ENCODE assay signal across 10 mouse cellular contexts in the genomic region with DNA sequence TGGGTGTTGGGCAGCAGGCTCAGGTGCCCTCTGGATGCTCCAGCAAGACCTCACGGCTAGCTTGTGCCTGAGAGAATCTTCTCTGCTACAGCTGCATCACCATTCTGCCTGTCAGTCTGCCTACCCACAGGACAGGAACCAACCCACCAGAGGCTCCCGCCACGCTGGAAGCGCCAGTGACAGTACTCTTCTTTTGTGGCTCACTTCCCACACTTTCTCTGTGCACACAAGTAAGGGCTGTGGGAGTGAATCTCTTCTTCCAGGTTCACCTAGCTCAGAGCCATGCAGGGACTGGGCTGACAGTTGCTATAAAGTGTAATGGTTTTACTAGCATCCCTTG. TPM values are rescaled to one million over a fixed set of nuclear protein-coding genes. Genes with fewer than 3 reads are reported as not detected.
DNase-seq lines count a peak whose midpoint lies in the region; ATAC-seq lines count a peak whose summit lies in the region.
"Had no signal": no experiment of that assay in that cellular context is flagged by ENCODE, and none has a peak within 500 bp of the region (broad histone marks: within the 10 kb centered on the region; RNA-seq: fewer than 3 reads in every experiment).

No protein-coding gene starts in this region.

- DNase-seq in kidney, postnatal 10 days, result no peak
- DNase-seq in forebrain, embryonic 11.5 days (ENCODE audit: low spot score), result no peak
- no peak for DNase-seq in B cell, adult 2 months
- DNase-seq: thymus, adult 18-20 months had no signal

- H3K4me3 ChIP-seq in kidney, embryonic 16.5 days (ENCODE audit: low read length), result no peak overlapping the region
- H3K4me3 ChIP-seq in forebrain, embryonic 11.5 days (ENCODE audit: low read depth, low read length), result no peak overlapping the region
- no peak overlapping the region for H3K4me3 ChIP-seq in hindbrain, embryonic 15.5 days
- H3K4me3 ChIP-seq in neural tube, embryonic 15.5 days (replicated peaks), result no peak overlapping the region

- H3K27ac ChIP-seq in kidney, embryonic 16.5 days (ENCODE audit: low read length), result peak overlapping the region; percentile 83
- peak overlapping the region; percentile 12; the same call in 1 of the 2 replicates for H3K27ac ChIP-seq in forebrain, embryonic 11.5 days (ENCODE audit: low read depth, low read length)
- peak overlapping the region; percentile 53; the same call in 1 of the 2 replicates for H3K27ac ChIP-seq in hindbrain, embryonic 15.5 days (replicated peaks)
- peak overlapping the region; percentile 74 for H3K27ac ChIP-seq in neural tube, embryonic 15.5 days (replicated peaks)
- H3K27ac ChIP-seq: liver, embryonic 14.5 days had no signal

- peaks cover 14% of the 10 kb centered on the region; the same call in 1 of the 2 replicates for H3K36me3 ChIP-seq in kidney, embryonic 16.5 days (ENCODE audit: insufficient read depth, low read length)
- H3K36me3 ChIP-seq in forebrain, embryonic 11.5 days (ENCODE audit: control insufficient read depth, insufficient read depth, low read length), result no peaks in the 10 kb centered on the region
- H3K36me3 ChIP-seq in hindbrain, embryonic 15.5 days, result no peaks in the 10 kb centered on the region
- 0 out of 2 replicates have a peak, but pooled peaks cover 2% of the 10 kb centered on the region for H3K36me3 ChIP-seq in neural tube, embryonic 15.5 days

- WGBS in kidney, embryonic 16.5 days, result 85% methylated on average over 4 of the region's 4 CpGs
- WGBS in forebrain, embryonic 11.5 days, result 91% methylated on average over 4 of the region's 4 CpGs
- 67% methylated on average over 4 of the region's 4 CpGs for WGBS in hindbrain, embryonic 15.5 days
- WGBS in neural tube, embryonic 15.5 days, result 69% methylated on average over 4 of the region's 4 CpGs

- H3K27me3 ChIP-seq in kidney, embryonic 16.5 days (ENCODE audit: insufficient read depth, low read length), result no peaks in the 10 kb centered on the region
- H3K27me3 ChIP-seq in forebrain, embryonic 11.5 days (ENCODE audit: control insufficient read depth, insufficient read depth, low read length), result no peaks in the 10 kb centered on the region
- no peaks in the 10 kb centered on the region for H3K27me3 ChIP-seq in hindbrain, embryonic 15.5 days
- no peaks in the 10 kb centered on the region for H3K27me3 ChIP-seq in neural tube, embryonic 15.5 days (replicated peaks)

- no peak overlapping the region for H3K9ac ChIP-seq in kidney, embryonic 16.5 days (replicated peaks; ENCODE audit: low read length)
- peak overlapping the region; percentile 39 for H3K9ac ChIP-seq in forebrain, embryonic 11.5 days (ENCODE audit: low read length)
- H3K9ac ChIP-seq in hindbrain, embryonic 15.5 days, result no peak overlapping the region
- no peak overlapping the region for H3K9ac ChIP-seq in neural tube, embryonic 15.5 days (replicated peaks)
- H3K9ac ChIP-seq: liver, embryonic 14.5 days had no signal

- no peak for ATAC-seq in kidney, embryonic 16.5 days (ENCODE audit: low FRiP score, low TSS enrichment)
- ATAC-seq in forebrain, embryonic 11.5 days (replicated peaks; ENCODE audit: low FRiP score), result no peak
- 0 out of 2 replicates have a peak, but pooled peaks have one; percentile 2 for ATAC-seq in hindbrain, embryonic 15.5 days (ENCODE audit: low FRiP score, low read depth)
- peak; percentile 31; the same call in 1 of the 2 replicates for ATAC-seq in neural tube, embryonic 15.5 days (ENCODE audit: low FRiP score)
- no peak for ATAC-seq in monocyte, adult 5-6 weeks (replicated peaks; ENCODE audit: insufficient number of reproducible peaks, low FRiP score, low TSS enrichment, poor library complexity, severe bottlenecking)

- no peak overlapping the region for H3K4me2 ChIP-seq in kidney, embryonic 16.5 days (replicated peaks; ENCODE audit: low read depth, low read length)
- no peak overlapping the region for H3K4me2 ChIP-seq in forebrain, embryonic 11.5 days (ENCODE audit: low read depth, low read length, severe bottlenecking)
- H3K4me2 ChIP-seq in hindbrain, embryonic 15.5 days, result no peak overlapping the region
- H3K4me2 ChIP-seq in neural tube, embryonic 15.5 days, result no peak overlapping the region

- H3K9me3 ChIP-seq in kidney, embryonic 16.5 days (ENCODE audit: low read length), result no peaks in the 10 kb centered on the region
- H3K9me3 ChIP-seq in forebrain, embryonic 11.5 days (ENCODE audit: control insufficient read depth, low read length), result no peaks in the 10 kb centered on the region
- H3K9me3 ChIP-seq in hindbrain, embryonic 15.5 days, result no peaks in the 10 kb centered on the region
- H3K9me3 ChIP-seq in neural tube, embryonic 15.5 days (replicated peaks), result no peaks in the 10 kb centered on the region

- peaks cover 19% of the 10 kb centered on the region for H3K4me1 ChIP-seq in kidney, embryonic 16.5 days (ENCODE audit: insufficient read depth, low read length)
- peaks cover 21% of the 10 kb centered on the region for H3K4me1 ChIP-seq in forebrain, embryonic 11.5 days (replicated peaks; ENCODE audit: control insufficient read depth, insufficient read depth, low read length)
- peaks cover 33% of the 10 kb centered on the region for H3K4me1 ChIP-seq in hindbrain, embryonic 15.5 days (replicated peaks)
- H3K4me1 ChIP-seq in neural tube, embryonic 15.5 days, result peaks cover 30% of the 10 kb centered on the region

RNA-seq across cellular contexts. Expression of a gene that starts 39.2 kb away (rescaled TPM):
- not detected in 2 replicates for polyA plus RNA-seq in kidney, embryonic 16.5 days (2015; fragmentation: Nextera tagmentation; extraction: Ambion mirVana)
- not detected in 2 replicates for polyA plus RNA-seq in forebrain, embryonic 11.5 days (2014; fragmentation: Nextera tagmentation; extraction: Ambion mirVana)
- polyA plus RNA-seq in hindbrain, embryonic 15.5 days (2015; fragmentation: Nextera tagmentation; extraction: Ambion mirVana), result not detected in 2 replicates
- polyA plus RNA-seq in neural tube, embryonic 15.5 days (2015; fragmentation: Nextera tagmentation; extraction: Ambion mirVana), result not detected in 2 replicates
- total RNA-seq in monocyte, adult 5-6 weeks (2017), result 0.58 TPM in 1 of 3 replicates, not detected in the others
- total RNA-seq: MEL had no signal
- polyA plus RNA-seq: liver, embryonic 14.5 days had no signal

RNA-seq across cellular contexts. Expression of a gene that starts 41.5 kb away (rescaled TPM):
- polyA plus RNA-seq in kidney, embryonic 16.5 days (2015; fragmentation: Nextera tagmentation; extraction: Ambion mirVana), result 19.8 and 24.3 TPM in 2 replicates
- 35.6 and 39.1 TPM in 2 replicates for polyA plus RNA-seq in forebrain, embryonic 11.5 days (2014; fragmentation: Nextera tagmentation; extraction: Ambion mirVana)
- polyA plus RNA-seq in hindbrain, embryonic 15.5 days (2015; fragmentation: Nextera tagmentation; extraction: Ambion mirVana), result 11.6 and 12.3 TPM in 2 replicates
- polyA plus RNA-seq in neural tube, embryonic 15.5 days (2015; fragmentation: Nextera tagmentation; extraction: Ambion mirVana), result 11.0 and 13.3 TPM in 2 replicates
- 31.5 to 36.8 TPM (median 34.4 TPM) in 3 replicates for total RNA-seq in monocyte, adult 5-6 weeks (2017)

RNA-seq across cellular contexts. Expression of a gene that starts 51.5 kb away (rescaled TPM):
- polyA plus RNA-seq in kidney, embryonic 16.5 days (2015; fragmentation: Nextera tagmentation; extraction: Ambion mirVana), result 25.9 and 27.7 TPM in 2 replicates
- polyA plus RNA-seq in forebrain, embryonic 11.5 days (2014; fragmentation: Nextera tagmentation; extraction: Ambion mirVana), result 14.0 and 16.6 TPM in 2 replicates
- polyA plus RNA-seq in hindbrain, embryonic 15.5 days (2015; fragmentation: Nextera tagmentation; extraction: Ambion mirVana), result 8.1 and 8.2 TPM in 2 replicates
- 5.8 and 8.5 TPM in 2 replicates for polyA plus RNA-seq in neural tube, embryonic 15.5 days (2015; fragmentation: Nextera tagmentation; extraction: Ambion mirVana)
- total RNA-seq in monocyte, adult 5-6 weeks (2017), result 68.5 to 76.5 TPM (median 75.4 TPM) in 3 replicates

Comparison
In these comparisons a context has a peak if more than half of its experiments do, and no peak if none do; other contexts are left out.
1. ATAC-seq: peak in hindbrain, embryonic 15.5 days (single experiment) and neural tube, embryonic 15.5 days (single experiment); none in kidney, embryonic 16.5 days (single experiment), forebrain, embryonic 11.5 days (single experiment) and monocyte, adult 5-6 weeks (single experiment).
2. H3K27ac ChIP-seq: peak in every context shown above with its lines; median percentile 83 in kidney, embryonic 16.5 days; 74 in neural tube, embryonic 15.5 days; 53 in hindbrain, embryonic 15.5 days; 12 in forebrain, embryonic 11.5 days.